Mouse (Mus musculus) ovary, postnatal 14 days (tissue): ENCODE results near the gene Glt28d2.
A peak's percentile ranks its signal among the peaks of the same experiment; 100 is the strongest.

Experiments used
- DNase-seq: peaks from one replicate; pipeline ENCODE4 v3.0.0; 2022; ENCODE audit warnings: low spot score

The Glt28d2 gene

DNA sequence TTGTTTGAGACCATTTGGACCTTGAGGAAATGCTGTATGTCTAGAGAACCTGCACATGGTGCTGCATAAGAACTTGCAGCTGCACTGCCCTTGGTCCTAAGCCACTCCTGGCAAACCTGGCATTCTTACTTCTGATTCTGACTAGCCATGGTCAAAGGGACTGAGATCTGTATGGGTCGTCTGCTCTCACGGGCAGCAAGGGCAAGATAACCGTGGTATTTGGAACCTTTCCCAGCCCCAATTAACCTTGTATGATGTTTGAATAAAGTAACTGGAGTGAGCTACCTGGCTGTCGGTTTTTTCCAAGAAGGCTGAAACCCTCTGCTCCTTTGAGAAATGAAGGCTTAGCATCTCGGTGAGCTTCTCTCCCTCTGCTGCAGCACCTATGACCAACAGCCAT lies 8.4 kb downstream of the Glt28d2 start:
- DNase-seq: no peak

DNA sequence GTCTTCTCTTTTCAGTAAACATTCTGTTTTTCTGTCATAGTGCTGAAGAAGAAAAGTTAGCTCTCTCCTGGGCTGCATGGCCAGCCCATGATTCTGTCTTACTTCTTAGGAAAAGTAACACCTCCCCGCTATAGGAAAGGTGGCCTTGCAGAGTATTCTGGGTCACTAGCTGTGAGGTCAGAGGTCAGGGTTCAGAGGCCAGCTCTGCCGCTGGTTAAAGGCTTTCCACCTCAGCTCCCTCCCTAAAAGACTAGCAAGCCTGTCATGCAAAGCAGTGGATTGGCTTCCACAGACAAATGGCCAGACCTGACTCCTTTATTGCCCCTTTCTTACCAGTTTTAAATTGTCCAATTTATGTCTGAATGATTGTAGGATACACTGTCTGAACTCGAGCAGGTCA lies 23.3 kb downstream of the Glt28d2 start:
- DNase-seq: no peak

DNA sequence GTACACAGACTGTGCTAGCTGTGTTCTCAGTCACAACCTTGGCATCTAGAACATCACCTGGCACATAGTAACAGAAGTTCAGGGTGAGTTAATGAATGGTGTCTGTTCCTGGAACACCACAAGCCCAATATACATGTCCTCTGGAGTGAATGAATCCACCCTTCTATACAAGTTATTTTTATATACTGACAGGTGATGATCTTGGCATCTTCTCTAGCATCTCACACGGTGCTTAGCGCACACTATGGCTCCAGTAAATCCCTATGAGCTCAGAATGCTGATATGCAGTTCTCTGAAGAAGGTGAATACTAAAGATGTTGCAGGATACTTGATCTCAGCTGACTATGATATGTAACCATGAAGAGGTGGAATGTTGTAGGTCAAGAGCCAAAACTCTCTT lies 24.4 kb downstream of the Glt28d2 start:
- DNase-seq: no peak

DNA sequence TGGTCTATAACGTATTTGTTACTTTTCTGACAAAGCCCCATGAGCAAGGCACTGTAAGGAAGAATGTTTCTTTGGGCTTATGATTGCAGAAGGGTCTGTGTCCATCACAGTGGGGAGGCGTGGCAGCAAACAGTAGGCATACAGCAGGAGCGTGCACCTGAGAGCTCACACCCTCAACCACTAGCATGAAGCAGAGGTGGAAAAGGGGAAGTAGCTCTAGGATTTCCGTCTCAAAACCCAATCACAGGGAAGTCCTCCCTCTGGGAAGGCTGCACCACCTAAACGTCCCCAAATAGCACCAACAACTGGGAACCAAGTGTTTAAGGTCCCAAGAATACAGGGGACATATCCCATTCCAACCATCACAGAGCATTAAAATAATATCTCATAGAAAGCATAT lies 26.3 kb downstream of the Glt28d2 start:
- DNase-seq: no peak

DNA sequence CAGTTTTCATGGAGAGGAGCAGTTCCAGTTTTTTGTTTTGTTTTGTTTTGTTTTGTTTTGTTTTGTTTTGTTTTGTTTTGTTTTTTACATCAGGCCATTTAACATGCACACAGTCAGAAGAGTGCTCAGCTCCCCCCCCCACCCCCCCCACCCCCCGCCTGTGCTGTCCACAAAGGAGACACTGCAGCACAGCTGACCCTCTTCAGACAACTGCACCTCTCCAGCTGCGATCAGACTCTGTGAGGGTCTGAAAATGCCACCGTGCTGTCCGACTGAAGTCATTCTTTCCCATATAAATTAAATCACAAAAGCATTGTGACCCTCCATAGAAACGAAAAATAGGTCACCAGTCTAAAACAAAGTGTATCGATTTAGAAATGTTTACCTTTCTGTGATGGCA lies 28.0 kb downstream of the Glt28d2 start:
- DNase-seq: no peak

DNA sequence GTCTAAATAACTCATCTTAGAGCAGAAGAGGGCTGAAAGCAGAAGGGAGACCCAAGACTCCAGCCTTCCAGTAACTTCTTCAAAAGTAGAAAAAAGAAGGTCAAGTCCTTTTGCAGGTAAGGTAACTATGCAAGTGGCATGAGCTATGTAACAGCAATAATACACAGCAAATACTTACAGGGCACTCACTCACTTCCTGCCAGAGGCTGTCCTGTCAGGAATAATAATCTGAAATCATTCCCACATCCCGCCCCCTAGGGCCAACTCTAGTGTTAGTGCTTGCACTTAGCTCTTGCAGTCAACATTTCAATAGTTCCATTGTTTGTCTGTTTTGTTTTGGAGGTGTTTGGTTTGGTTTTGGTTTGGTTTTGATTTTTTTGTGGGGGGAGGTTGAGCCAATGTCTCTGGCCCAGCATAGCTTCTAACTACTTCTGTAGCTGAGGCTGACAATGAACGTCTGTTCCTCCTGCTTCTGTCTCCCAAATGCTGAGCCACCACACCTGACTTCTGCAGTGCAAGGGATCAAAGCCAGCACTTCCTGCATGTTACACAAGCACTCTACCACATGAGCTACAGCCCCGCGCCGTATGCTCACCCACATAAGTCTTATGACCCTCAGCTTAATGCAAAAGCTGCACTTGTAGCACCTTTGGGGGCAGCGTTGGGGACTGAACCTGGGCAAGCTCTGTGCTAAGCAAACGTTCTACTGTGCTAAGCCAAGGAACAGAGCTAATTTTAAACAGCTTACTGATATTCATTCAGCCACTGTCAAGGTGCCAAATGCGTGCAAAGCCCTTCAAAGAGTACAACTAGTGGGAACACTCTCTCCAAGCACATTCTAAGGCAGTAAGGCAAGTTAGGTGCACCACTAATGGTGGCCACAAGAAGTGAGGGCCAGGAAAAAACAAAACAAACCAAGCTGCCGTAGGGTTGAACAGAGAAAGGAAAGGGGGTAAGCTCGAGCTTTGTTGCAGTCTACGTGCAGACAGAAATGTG lies 28.9 kb downstream of the Glt28d2 start:
- no peak for DNase-seq

DNA sequence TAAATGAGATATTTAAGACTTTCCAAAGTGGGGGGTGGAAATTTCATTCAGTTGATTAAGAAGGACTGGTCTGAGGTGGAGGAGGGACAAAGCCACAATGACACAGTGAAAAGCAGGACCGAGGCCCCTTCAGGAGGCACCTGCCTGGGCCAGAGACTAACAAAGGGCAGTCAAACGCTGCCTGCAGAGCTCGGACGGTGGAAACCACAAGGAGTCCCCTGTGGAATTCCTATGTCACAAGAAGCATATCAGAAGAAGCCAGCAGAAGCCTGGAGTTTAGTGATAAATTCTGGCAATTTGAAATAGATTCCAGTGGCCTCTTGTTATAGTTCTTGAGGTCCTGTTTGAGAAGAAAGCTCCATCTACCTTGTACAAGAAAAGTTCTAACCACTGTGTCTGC lies 30.2 kb downstream of the Glt28d2 start:
- DNase-seq: no peak

DNA sequence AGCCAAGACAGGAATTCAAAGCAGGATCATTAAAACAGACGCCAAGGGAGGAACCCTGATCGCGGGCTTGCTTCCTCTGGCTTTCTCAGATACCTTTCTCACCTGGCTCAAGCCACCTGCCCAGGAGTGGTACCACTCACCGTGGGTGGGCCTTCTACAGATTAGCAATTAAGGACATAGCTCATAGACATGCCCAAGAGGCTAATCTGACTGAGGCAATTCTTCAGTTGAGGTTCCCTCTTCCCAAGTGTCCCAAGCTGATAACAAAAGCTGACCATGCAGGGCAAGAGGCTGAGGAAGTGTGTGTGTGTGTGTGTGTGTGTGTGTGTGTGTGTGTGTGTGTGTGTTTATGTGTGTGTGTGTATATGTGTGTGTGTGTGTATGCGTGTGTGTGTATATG lies 31.4 kb downstream of the Glt28d2 start:
- no peak for DNase-seq

DNA sequence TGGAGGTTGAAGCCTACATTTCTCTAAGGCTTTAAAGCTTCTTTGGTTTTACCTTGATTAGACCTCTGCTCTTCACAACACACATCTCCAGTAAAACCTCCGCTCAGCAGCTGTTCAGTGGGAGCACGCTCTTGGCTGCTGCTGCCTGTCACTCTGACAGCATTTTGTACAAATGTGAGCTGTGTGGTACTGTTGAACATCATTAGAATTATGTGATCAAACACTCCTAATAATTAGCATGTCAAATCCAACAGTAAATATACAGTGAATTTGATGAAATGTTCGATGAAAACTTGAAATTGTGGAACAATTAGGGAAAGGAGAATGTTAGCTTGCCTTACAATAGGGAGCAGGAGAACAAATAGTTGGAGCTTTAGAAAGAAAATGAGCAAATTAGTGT lies 32.3 kb downstream of the Glt28d2 start:
- no peak for DNase-seq

DNA sequence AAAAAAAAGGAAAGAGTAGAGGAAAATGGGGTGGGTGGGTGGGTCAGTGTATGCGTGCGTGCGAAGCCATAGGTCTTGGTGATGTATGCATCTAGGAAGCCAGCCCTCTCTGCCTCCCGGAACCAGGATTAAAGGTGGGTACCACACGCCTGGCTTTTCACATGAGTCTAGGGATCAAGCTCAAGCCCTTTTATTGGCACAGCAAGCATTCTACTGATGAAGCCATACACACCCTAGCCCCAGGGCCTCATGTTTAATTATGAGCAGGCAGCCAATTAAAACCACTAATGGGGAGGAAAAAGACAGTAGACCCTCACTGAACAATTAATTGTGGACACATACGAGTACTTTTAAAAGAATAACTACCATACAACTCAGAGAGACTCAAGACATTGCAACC lies 33.2 kb downstream of the Glt28d2 start:
- no peak for DNase-seq

DNA sequence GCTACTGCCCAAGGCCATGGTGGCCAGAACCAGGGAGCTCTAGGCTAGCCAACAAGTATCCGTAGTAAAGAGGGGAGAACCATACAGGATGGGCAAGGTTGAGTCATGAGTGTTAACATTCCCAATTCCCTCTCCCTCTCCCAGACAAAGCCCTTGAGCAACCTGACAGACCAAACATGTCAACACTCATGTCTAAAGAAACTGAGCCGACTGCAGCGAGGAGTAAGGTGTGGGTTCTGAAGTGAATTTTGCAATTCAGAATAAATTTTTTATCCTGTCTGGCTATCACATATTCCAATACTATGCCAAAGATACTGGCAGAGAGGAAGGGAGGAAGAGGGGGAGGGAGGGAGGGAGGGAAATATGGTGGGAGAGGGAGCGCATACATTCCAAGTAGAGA lies 33.6 kb downstream of the Glt28d2 start:
- no peak for DNase-seq

DNA sequence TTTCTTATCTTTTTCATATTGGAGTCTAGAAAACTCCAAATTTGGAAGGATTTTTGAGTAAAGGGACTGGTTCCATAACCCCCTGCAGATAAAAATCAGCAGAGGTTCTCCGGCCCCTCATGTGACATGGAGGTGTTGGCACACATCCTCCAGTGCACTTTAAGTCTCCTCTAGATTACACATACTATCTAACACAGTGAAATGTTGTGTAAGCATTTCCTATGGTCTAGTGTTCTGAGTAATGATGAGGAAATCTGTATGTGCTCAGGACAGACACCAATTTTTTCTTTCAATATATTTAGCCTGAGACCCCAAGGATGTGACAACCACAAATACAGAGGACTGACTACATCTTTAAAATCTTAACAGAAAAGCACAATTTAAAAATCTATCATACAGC lies 37.2 kb downstream of the Glt28d2 start:
- DNase-seq: no peak

DNA sequence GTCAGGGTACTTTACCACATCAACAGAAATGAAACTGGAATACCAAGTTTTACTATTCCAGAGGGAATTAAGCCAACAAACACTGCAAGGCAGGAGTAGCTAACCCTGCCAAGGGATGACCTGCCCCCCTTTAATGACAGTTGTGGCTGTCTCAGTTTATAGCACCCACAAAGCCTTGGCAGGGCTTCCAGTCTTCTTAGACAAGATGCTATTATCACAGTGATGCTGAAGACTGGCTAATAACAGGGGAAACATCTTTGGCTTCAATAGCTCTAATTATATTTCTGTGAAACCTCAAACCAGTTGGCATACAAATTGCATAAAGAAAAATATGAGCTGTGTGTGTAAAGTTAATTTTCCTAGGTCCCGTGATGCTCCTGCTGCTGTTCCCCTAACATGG lies 41.0 kb downstream of the Glt28d2 start:
- DNase-seq: no peak

DNA sequence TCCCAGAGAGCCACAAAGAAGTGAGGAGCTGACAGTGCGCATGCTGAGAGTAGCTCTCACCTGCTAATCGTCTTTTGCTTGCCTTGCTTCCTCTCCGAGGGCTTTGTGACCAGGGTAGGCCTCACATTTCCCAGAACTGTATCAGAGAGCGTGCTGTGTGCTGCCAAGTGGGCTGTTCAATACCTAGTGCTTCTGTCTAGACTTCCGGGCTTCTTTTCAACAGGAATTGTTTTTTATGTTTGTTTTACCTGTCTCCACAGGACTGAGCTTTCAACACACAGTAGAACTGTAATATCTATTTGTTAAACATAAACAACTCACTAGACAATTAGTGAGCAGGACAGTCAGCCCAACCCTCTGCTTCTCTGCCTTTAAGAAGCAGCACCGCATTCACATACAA lies 42.0 kb downstream of the Glt28d2 start:
- DNase-seq: no peak

DNA sequence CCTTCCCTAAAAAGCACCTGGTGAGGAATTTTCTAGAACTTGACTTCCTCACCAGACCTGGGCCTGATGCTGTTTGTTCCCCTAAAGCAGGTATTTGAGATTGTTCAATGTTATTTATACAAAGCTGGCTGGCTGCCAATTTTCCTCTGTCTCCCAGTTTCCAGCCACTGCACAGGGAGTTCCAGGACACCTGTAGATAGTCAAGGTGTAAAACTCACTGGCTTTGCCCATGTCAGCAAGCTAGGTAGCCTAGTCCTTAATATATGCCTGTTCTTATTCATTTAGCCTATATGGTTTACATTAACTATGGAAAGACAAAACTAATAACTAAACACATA lies 44.5 kb downstream of the Glt28d2 start:
- DNase-seq: no peak

DNA sequence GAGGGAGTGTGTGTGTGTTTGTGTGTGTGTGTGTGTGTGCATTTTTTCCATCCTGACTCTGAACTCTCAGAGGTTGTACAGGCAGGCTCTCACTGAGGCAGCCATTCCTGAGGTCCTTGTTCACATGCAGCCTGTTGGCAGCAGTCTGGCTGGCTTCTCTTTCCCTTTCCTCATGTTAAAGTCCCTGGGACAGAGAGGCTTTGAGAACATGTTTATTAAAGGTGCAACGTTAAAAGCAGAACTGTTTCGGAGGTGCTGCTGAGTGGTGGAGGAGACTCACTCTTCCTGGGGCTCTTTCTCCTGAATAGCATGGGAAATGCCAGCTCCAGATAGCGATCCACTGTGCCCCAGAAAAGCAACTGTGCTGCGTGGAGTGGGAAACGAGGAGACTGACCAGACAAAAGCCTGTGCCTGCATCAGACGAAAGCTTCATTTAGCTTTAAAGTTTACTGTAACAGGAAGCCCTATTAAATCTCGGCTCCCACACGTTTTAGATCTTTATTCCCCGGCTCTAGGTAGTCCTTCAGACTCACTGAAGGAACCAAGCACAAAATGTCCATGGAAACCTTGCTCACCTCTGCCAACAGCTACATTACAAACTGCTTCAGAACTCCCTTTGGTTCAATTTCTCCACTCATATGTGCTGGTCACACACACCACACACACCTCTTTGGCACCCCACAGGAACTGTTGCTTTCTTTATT lies 45.0 kb downstream of the Glt28d2 start:
- no peak for DNase-seq

DNA sequence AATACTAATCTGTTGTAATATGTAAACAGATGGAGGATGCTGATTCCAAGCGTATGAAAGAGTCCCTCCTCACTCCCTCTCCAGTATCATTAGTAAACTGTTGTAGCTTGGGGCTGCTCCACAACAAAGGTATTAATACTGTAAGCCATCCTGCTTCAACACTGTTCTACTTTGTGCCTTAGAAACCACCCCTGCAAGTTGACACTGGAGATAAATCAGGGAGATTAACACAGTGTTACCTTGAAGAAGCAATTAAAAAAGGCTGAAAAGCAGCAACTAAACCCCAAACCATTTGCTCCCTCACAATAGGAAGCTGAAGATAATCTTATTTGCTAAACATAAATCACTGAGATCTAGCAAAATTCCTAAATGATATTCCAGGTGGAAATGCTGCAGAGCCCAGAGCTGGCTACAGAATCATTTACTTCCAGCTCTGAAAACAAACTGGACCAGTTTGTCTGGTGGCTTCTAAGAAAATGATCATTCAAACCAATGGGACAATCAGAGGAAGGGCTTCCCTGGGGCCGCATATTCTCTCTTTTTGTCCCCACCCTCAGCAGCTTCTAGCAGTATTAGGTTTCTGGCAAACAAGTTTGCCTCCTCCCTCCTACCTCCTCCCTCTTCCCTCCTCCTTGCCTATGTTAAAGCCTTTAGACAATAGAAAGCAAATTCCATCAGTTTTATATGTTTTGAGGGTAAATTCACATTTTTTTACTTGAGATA lies 45.7 kb downstream of the Glt28d2 start:
- DNase-seq: no peak

DNA sequence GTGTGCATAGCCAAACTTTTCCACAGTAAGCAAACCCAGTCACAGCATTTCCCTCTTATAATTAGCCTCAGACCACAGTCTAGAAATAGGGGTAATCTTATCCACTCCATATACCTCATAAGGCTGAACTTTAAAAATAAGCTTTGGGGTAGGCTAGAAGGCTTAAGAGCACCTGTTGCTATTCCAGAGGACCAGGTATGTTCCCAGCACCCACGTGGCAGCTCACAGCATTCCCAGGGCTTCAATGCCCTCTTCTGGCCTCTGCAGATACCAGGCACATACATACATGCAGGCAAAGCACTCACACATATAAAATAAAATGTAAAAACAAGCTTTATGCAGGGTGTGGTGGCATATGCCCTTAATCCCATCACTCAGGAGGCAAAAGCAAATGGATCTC lies 53.7 kb downstream of the Glt28d2 start:
- no peak for DNase-seq

DNA sequence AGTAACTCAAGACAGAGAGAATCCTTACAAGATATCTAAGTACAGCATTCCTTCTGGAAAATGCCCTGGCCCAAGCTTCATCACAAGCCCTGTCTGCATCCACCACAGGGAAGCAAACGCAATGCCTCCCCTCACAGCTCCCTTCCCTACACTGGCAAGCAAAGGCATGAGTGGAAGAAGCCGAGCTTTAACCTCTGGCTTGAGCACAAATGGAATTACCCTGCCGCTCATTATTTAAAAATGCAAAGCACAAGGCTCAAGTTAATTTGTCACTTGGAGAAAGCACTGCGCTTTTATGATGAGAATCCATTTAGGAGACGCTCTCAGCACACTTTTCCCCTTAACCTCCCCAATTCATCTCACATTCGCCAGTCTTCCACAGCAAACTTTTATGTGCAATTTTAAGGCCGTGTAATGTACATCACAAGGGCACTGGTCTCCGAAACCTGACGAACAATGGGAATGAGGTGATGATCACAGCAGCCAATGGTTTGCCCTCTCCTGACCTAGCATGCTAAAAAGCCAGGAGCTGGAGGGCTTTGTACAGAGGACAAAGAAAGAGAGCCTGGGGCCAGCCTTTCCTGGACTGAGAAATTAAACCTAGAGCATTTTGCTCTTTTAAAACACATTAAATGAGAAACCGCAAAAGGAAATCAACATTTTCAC lies 54.7 kb downstream of the Glt28d2 start:
- no peak for DNase-seq

DNA sequence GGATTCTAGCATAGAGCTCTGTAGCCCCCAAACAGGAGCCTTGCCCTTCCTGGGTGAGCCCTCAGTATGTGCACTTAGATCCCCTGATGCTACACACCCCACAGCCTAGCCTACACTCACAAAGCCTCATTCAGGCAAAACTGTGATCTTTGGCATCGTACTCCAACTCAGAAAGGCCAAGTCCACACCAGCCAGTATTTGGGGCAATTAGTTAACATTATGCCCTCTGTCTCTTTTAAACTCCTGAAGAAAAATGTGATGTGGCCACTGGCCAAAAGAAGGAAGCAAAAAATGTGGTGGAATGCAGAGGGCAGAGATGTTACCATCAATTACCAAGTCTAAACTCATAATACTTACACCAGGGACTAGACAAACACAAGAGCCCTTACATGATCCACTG lies 55.5 kb downstream of the Glt28d2 start:
- DNase-seq: no peak

DNA sequence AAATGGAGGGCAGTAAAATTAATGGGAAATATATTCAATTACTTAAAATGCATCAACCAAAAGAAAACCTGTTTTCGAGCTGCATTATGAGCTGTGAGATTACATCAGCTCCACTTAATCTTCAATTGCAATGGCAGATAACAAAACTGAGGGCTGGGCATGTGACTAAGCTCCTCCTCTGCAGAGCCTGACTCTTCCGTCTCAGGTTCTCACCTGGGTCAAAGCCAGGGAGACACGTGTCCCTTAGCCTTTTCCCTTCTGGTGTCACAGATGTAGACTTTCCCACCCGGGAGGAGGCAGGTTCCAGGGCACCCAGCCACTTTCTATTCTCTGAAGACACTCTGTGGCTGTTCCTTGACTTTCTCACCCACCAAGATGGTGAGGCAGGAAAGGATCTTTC lies 58.3 kb downstream of the Glt28d2 start:
- DNase-seq: peak; percentile 6

DNA sequence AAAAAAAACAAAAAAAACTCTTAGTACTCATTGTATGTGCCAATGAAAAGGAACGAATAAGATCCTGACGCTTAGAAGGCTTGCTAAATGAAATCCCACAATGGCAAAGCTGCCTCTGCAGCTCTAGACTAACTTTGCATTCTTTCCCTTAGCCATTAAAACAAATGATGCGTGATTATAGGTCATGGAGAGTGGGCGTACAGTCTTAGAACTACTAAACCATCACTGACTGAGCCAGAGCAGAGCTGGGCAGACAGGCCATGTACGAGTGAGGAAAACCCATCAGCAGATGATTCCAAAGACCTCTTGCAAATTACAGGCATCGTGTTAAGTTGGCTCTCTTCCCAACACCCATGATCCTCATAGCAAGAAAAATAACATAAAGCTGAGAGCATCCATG lies 59.5 kb downstream of the Glt28d2 start:
- DNase-seq: no peak
